Mouse (Mus musculus) monocyte, adult 2 months (primary cell): ENCODE measurements around the gene Asb4.
"Not testable (repeated sequence)": the region's sequence is repeated elsewhere in the genome, so short reads cannot be mapped to it uniquely, and the experiment has no call there.

Experiments used
- DNase-seq, 2 experiments: peaks; one replicate each; pipeline ENCODE4 v3.0.0; 2022; ENCODE audit warnings: low spot score in 2 of 2, low read depth in 1 of 2

The Asb4 gene

DNA sequence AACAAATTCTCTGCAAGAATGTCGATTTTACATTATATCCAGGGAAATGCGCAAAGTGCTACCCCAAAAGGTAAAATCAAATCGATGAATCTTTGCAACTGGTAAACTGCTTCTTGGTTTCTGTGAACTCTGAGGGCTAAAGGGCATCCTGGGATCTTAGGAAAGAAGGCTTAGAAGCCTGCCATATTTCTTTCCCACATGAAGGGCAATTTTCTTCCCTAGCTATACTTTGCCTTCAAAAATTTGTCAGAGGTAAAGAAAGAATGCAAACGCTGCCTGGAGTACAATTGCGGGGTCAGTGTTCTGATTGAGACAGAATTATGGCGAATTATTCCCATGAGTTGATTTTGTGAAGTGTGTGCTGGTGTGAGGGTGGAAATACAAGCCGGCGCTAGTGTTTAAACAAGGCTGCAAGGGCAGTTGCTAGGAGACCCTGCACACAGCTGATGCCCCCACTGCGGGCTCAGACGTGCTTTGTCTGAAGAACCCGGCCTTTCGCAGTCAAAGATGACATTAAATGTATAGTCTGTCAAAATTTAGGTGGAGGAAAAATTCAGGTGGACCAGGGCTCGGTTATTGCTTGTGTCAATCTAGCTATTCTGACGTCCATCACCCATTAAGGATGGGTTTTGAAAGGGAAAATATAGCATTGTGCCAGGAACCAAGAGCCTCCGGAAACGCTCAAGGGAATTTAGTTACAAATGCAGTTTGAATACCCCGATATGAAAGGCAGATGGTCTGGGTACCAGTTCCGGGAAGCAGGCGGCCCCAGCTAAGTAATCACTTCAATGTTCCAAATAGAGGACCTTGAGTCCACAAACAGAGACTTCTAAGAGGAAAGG, at the start of gene Asb4:
Asb4 (plus strand) TSS at position 51 of the 842 bp plus-strand sequence.
- DNase-seq: no peak

DNA sequence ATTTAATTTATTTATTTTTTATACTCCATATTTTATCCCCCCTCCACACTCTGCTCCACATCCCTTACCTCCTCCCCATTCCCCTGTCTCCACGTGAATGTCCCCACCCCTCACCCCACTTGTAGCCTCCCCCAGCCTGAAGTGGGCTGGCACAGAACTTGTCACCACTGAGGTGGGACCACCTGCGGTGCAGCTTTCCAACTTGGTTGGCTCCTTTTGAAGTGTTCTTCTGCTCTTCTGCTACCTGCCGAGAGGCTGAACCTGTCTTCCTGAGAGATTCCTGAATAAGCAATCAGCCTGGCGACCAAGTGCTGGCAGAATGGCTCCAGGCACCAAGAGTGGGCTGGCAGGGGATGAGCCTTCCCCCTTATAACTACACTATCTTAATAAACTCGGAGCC, 49.2 kb upstream of the Asb4 start:
- no peak for DNase-seq

DNA sequence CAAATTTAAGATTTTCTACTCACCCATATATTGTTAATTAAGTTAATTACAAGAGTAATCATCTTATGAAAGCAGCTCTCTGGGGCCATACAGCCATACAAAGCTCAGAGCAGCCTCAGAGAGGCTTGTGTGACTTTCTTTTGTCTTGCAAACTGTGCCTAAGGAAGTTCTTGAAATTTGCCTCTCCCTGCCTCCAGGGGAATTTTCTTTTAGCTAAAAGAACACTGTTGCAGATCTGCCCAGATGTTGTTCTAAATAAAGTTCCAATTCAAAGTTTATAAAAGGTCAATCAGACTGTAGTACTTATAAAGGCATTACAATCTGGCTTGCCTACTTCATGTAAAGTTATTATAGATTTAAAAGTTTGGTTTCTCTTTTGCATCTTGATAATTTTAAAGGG, 47.2 kb upstream of the Asb4 start:
- DNase-seq: not testable (repeated sequence)

DNA sequence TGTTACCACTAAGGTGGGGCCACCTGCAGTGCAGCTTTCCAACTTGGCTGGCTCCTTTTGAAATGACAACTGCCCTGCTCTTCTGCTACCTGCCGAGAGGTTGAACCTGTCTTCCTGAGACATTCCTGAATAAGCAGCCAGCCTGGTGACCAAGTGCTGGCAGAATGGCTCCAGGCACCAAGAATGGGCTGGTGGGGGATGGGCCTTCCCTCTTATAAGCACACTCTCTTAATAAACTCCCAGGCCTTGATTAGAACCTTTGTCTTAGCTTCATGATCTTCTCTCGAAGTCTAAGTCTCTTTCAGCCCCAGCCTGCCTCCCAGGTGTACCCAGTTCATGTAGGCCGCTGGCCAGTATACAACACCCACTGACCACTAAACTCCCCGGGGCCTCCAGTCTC, 44.4 kb upstream of the Asb4 start:
- not testable (repeated sequence) for DNase-seq

- not testable (repeated sequence) for DNase-seq
Observed at GRCm38 (mm10) chr6:5339283-5339682, 43.9 kb upstream of the Asb4 start.

DNA sequence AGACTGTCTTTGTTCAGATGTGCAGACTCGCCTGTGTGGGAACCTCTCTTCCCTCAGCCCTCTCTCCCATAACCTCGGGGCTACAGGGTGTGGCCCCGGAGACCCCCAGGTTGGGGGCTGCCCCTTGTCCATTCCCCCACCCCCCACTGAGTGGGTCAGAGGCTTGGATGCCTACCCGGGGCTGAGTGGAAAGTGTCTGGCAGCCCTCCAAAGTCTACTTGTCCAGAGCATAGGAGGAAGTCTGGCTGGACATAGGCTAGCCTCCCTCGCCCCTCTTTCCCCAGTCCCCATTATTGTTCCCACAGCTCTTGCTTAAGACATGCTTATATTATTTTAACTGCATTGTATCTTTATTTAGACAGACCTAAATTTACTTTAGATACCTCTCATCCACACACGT, 38.9 kb upstream of the Asb4 start:
- DNase-seq: no peak

DNA sequence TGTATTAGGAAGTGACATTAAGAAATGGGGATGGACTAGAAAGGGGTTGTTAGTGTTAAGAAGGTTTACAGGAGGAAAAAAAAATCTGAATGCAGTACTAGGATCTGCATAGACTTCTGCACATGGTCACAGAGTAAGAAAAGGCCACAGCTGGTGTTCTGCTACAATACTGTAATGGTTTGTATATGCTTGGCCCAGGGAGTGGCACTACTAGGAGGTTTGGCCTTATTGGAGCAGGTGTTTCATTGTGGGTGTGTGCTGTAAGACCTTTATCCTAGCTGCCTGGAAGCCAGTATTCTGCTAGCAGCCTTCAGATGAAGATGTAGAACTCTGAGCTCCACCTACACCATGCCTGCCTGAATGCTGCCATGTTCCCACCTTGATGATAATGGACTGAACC, 25.3 kb upstream of the Asb4 start:
- no peak for DNase-seq

DNA sequence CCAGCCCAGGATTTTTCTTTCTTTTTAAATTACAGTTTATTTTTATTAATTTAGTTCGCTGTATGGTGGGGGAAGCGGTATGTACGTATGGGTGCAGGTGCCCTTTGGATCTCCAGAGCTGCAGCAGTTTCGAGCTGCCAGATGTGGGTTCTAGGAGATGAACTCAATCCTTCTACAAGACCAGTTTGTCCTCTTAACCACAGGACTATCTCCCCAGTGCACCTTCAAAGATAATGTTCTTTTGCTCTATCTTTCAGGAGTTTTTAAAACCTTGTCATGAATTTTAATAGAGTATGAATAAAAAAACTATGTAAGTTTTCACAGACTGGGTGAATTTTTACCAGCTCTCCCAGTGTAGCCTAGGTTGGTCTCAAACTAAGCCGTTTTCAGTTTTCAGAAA, 22.8 kb upstream of the Asb4 start:
- DNase-seq: no peak

DNA sequence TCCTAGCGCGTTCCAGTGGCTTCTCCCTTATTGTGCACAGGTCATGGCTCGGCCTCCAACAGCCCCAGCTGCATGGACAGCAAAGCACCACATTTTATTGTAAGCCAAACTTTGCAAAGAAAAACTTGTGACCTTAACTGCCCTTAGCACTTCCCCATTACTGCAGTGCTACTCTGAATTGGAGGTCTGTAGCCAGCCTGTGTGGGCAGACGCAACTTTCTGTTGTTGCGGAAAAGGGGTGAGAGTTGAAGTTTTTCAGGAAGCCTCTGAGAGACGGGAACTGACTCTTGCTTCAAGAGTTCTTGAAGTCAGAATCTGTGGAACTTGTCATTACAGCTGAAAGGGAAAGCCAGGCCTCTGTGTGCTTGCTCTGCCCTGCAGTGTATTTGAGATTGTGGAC, 21.2 kb upstream of the Asb4 start:
- peak in 1 of 2 experiments; percentile 13 for DNase-seq

DNA sequence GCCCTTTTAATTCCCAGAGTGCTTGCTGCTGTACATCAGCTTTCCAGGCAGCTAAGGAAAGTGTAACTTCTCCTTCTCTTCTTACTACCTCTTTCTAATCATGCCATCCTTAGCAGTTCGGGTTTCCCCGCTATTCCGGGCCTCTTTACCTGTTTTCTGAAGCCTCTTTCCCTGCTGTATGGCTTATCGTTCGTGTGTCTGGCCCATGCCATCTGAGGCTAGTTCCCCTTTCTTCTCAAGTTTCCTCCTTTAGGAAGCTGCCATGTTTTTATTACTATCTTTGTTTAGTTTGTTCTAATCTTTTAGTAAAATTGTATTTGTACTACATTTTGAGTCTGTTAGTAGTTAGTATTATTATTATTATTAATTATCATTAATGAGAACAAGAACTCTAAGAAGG, 17.3 kb upstream of the Asb4 start:
- DNase-seq: no peak

DNA sequence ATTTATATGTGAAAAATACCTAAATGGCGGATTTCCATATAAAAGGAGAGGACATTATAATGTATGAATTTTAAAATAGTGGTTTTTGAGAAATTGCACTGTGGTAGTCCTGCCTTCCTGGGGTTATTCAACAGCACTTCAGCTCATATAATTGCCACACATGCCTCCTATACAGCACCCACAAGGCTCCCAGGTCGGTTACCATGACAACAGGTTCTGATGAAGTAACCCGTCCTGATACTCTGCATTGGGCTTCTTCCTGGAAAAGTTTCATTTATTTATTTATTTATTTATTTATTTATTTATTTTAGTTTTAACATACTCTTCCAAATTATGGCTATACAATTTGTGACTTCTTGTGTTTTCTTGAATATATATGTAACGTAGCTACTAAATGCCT, 6.3 kb upstream of the Asb4 start:
- no peak for DNase-seq

DNA sequence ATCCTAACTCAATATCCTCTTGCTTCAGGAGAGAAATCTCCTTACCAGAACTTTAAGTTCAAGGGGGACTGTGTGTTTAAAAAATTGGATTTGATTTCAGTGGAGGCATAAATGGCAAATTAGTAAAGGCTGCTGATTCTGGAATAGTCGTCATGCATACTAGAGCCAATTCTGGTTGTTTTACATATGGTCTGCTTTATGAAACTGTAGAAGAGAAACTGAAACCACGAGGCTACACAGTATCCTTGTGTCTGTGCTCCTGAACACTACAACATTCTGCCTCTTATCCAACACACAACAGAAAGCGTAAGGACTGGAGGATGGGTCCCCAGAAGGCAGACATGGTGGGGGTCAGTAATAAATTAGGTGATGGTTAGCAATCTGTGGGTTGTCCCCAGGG, 4.1 kb upstream of the Asb4 start:
- no peak for DNase-seq

- no peak for DNase-seq
Observed at GRCm38 (mm10) chr6:5379781-5380623, 3.2 kb upstream of the Asb4 start.

DNA sequence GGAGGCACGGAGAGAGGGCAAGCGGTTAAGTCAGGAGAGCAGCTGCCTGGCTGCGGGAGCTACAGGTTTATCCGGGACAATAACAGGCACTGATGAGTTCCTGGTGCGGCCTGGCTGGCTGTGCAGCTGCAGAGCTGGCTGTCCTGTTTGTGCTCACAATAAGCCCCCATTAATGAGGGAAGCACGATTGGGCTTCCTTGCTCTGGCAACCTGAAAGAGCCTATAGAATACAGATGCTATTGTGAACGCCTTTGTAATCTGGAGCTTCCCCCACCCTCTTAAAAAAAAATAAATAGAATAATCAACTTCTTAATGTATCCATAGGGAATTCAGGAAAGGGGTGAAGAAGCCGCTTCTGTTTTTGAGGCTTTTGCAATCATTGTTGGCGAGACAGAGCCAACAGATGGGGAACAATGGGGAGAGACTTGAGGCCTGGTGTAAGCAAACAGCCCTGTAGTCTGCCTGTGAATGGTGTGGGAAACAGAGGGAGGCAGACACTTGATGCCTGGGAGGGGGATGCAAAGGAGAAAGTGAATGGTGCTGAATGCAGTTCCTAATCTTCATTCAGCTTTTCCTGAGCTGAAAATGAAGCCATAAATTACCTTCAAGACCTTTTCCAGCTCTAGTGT, 2.4 kb upstream of the Asb4 start:
- DNase-seq: no peak

DNA sequence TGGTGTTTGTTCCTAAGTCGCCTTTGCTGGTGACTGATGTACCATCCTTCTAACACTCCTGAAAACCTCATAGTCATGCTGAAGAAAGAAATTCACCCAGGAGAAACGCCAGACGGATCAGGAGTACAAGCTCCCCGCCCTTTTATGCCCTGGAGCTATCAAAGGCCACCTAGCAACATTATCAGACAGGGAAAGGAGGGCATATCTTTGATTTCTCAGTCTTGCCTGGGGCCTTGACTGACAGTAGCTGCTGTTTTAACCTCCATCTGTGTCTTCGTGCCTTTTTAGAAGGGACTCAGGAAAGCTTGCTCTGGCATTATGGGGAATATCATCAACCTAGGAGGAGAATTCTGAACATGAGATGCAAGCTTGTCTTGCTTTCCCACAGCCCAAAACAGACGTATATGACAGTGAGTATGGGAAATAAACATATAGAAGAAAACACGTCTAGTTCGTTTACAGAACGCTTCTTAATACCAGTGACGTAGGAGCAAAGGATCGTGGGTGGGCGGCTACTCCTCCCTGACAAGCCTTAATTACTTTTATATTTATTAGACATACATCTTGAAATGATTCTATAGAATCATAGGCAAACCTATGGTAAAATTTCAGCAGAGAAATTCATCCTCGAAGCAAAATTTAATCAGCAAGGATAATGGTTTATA, 1.1 kb upstream of the Asb4 start:
- DNase-seq: no peak

- peak in 1 of 2 experiments; percentile 43 for DNase-seq
Observed at GRCm38 (mm10) chr6:5382583-5383215, 487 bp upstream of the Asb4 start.

- DNase-seq: peak in 1 of 2 experiments; percentile 13
Observed at GRCm38 (mm10) chr6:5384178-5384490, 948 bp downstream of the Asb4 start.

DNA sequence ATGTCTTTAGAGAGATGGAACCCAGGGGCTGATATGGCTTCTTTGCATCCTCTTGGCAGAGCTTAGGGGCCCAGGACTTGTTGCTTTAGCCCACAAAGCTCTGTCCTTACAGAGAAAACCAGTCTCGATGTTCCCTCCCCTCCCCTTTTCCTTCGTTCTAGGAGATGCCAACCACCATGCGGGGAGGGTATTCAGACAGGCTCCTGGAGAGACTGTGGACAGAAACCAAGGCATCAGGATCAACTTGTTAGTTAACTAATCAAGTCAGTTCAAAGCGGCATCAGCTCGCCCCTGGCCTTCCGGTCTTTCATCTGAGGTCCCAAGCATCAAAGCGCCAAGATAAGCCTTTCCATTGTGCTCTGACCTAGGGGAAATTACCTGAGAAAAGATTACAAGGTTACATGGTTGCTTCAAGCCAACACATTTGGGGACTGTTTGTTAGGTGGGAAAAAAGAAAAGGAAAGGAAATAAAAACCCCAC, 2.0 kb downstream of the Asb4 start:
- DNase-seq: no peak

DNA sequence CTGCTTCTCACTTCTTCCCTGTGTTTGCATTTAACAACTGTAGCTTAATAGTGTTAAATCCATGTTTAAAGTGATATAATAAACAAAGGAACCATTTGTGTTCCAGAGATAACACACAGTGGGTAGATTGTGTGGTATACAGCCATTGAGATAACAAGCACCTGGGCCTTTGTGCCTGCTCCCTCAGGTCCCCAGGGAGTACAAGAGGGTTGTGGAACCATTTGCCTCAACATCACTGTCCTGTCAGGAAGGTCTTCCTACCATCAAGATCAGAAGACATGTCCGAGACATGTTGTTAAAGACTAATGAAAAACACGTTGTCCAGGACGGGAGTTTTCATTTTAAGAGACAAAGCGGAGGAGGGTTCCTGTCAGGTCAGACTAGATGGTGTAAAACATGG, 3.3 kb downstream of the Asb4 start:
- DNase-seq: no peak

DNA sequence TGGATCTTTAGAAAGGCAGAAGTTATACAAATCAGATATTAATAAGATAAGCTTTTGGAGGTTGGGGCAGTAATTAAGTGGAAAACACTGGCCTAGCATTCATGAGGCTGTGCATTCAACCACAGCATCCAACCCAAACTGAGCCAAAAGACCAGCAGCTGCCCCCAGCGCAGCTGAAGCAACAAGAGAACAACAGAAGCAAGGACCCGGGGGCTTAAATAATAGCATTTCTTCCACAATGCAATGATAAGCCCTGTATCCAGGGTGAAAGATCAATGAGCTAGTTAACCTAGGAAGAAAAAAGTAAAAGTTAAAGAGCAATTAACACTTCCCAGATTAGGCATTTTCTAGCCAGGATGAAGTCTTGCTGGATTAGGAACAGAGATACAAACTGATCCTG, 4.2 kb downstream of the Asb4 start:
- no peak for DNase-seq

DNA sequence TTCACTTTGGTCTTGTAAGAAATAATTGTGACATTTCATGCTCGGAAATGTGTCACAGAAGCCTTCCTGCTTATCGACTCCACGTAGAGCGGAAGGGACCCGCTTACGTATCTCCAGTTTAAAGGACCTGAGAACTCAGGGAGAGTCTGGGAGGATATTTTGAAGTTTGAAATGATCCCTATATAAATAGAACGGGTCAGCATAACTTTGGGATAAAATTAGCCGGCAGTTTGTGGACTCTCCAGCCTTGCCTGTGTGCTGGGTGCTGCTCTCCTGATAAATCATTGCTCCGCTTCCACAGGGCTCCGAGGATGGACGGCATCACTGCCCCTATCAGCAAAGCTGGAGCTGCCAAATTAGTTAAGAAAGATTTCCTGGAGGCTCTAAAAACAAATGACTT, 7.1 kb downstream of the Asb4 start:
- DNase-seq: no peak
